Mouse (Mus musculus): ENCODE measurements at regions not wholly inside any gene's neighbourhood (a gene's known extent, or its start where the extent isn't known, plus 50 kb on each side); places are given as distances from the start of the nearest gene placed in this dataset.

- Histone ChIP-seq H3K36me3 (ENCODE audit: insufficient read depth, low read length) (no peaks in the 10 kb centered on the region), H3K9ac (ENCODE audit: low read depth, low read length) (no peak overlapping the region), H3K4me3 (replicated peaks; ENCODE audit: low read depth, low read length) (no peak overlapping the region), H3K4me1 (replicated peaks; ENCODE audit: insufficient read depth, low read length) (no peaks in the 10 kb centered on the region), H3K4me2 (ENCODE audit: low read length) (no peak overlapping the region), H3K27ac (no peak overlapping the region), H3K27me3 (ENCODE audit: insufficient read depth, low read length) (no peaks in the 10 kb centered on the region), H3K9me3 (replicated peaks; ENCODE audit: low read length) (no peaks in the 10 kb centered on the region)
- no peak for TF ChIP-seq CTCF (IDR thresholded peaks at IDR 0.05; ENCODE audit: low read depth)
- DNase-seq (ENCODE audit: low spot score), result peak; percentile 4
- 79% methylated on average over 3 of the region's 3 CpGs for WGBS
- ATAC-seq (replicated peaks; ENCODE audit: low FRiP score, low read depth), result no peak
Observed at GRCm38 (mm10) chr13:82937856-82938255, 566.0 kb upstream of the Mef2c start.

- 59% methylated on average over 11 of the region's 11 CpGs for WGBS
- Histone ChIP-seq H3K4me3 (replicated peaks; ENCODE audit: low read depth, low read length) (no peak overlapping the region), H3K4me1 (replicated peaks; ENCODE audit: insufficient read depth, low read length) (no peaks in the 10 kb centered on the region), H3K9ac (ENCODE audit: low read depth, low read length) (no peak overlapping the region), H3K9me3 (replicated peaks; ENCODE audit: low read length) (no peaks in the 10 kb centered on the region), H3K27ac (no peak overlapping the region), H3K4me2 (ENCODE audit: low read length) (no peak overlapping the region; the same call in 1 of the 2 replicates), H3K27me3 (ENCODE audit: insufficient read depth, low read length) (no peaks in the 10 kb centered on the region), H3K36me3 (ENCODE audit: insufficient read depth, low read length) (no peaks in the 10 kb centered on the region)
- no peak for TF ChIP-seq CTCF (IDR thresholded peaks at IDR 0.05; ENCODE audit: low read depth)
- ATAC-seq (replicated peaks; ENCODE audit: low FRiP score, low read depth), result no peak
- no peak for DNase-seq (ENCODE audit: low spot score)
Observed at GRCm38 (mm10) chr13:82942691-82943341, 561.0 kb upstream of the Mef2c start.

DNA sequence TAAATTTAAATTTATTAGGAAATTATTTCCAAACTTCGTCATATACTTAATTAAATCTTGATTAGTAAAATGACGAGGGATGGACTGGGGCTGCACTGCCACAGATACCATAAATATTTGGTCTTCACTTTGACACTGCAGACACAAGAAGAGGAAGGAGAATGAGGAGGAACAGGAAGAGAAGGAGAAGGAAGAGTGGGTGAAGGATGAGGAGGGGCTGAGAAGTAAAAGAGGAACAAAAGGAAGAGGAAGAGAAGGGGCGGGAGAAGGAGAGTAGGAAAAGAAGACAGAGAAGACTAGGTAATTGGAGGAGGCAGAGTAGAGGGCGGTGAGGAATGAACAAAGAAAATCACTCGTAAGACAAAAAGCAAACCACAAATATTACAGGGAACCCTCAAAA is 556.9 kb upstream of the Mef2c start:
- WGBS, result 87% methylated on average over 5 of the region's 5 CpGs
- Histone ChIP-seq H3K27ac (no peak overlapping the region), H3K9ac (ENCODE audit: low read depth, low read length) (no peak overlapping the region), H3K27me3 (ENCODE audit: insufficient read depth, low read length) (no peaks in the 10 kb centered on the region), H3K4me3 (replicated peaks; ENCODE audit: low read depth, low read length) (no peak overlapping the region), H3K4me1 (replicated peaks; ENCODE audit: insufficient read depth, low read length) (no peaks in the 10 kb centered on the region), H3K4me2 (ENCODE audit: low read length) (no peak overlapping the region), H3K9me3 (replicated peaks; ENCODE audit: low read length) (no peaks in the 10 kb centered on the region), H3K36me3 (ENCODE audit: insufficient read depth, low read length) (no peaks in the 10 kb centered on the region)
- no peak for DNase-seq (ENCODE audit: low spot score)
- ATAC-seq (replicated peaks; ENCODE audit: low FRiP score, low read depth), result no peak
- TF ChIP-seq CTCF (IDR thresholded peaks at IDR 0.05; ENCODE audit: low read depth), result no peak

GRCm38 (mm10) chr13:82949541-82949940 is 554.3 kb upstream of the Mef2c start:
- DNase-seq (ENCODE audit: low spot score) (peak; percentile 1), ATAC-seq (replicated peaks; ENCODE audit: low FRiP score, low read depth) (no peak)
- no peaks in the 10 kb centered on the region for H3K27me3 ChIP-seq (ENCODE audit: insufficient read depth, low read length)
- no peak overlapping the region for H3K4me3 ChIP-seq (replicated peaks; ENCODE audit: low read depth, low read length)
- no peaks in the 10 kb centered on the region for H3K36me3 ChIP-seq (ENCODE audit: insufficient read depth, low read length)
- H3K4me2 ChIP-seq (ENCODE audit: low read length), result no peak overlapping the region
- TF ChIP-seq CTCF (IDR thresholded peaks at IDR 0.05; ENCODE audit: low read depth), result no peak
- H3K9me3 ChIP-seq (replicated peaks; ENCODE audit: low read length), result no peaks in the 10 kb centered on the region
- no peak overlapping the region for H3K27ac ChIP-seq
- H3K4me1 ChIP-seq (replicated peaks; ENCODE audit: insufficient read depth, low read length), result no peaks in the 10 kb centered on the region
- H3K9ac ChIP-seq (ENCODE audit: low read depth, low read length), result no peak overlapping the region
- WGBS, result 60% methylated on average over 6 of the region's 6 CpGs

DNA sequence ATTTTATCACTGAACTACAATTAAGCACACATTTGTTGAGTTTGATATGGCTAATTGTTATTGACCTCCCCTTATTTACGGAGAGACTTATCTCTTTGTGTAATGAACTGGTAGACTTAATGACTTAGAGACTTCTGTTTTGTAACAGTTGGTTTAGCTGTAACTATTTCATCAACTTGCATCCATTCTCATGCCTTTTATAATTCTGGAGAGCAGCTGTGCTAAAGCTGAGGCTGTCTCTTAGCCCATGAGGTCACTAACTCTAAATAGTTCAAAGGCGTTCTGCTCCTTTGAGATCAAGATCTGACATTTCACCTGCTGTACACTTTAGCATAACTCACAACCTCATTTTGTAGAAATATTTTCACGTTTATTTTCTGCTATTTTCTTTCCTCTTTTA is 541.5 kb upstream of the Mef2c start:
- Histone ChIP-seq H3K4me3 (replicated peaks; ENCODE audit: low read depth, low read length) (no peak overlapping the region), H3K4me1 (replicated peaks; ENCODE audit: insufficient read depth, low read length) (no peaks in the 10 kb centered on the region), H3K4me2 (ENCODE audit: low read length) (no peak overlapping the region), H3K27me3 (ENCODE audit: insufficient read depth, low read length) (no peaks in the 10 kb centered on the region), H3K36me3 (ENCODE audit: insufficient read depth, low read length) (no peaks in the 10 kb centered on the region), H3K9ac (ENCODE audit: low read depth, low read length) (no peak overlapping the region), H3K27ac (no peak overlapping the region), H3K9me3 (replicated peaks; ENCODE audit: low read length) (no peaks in the 10 kb centered on the region)
- ATAC-seq (replicated peaks; ENCODE audit: low FRiP score, low read depth), result no peak
- 71% methylated on average over 3 of the region's 3 CpGs for WGBS
- DNase-seq (ENCODE audit: low spot score), result no peak
- TF ChIP-seq CTCF (IDR thresholded peaks at IDR 0.05; ENCODE audit: low read depth), result no peak

DNA sequence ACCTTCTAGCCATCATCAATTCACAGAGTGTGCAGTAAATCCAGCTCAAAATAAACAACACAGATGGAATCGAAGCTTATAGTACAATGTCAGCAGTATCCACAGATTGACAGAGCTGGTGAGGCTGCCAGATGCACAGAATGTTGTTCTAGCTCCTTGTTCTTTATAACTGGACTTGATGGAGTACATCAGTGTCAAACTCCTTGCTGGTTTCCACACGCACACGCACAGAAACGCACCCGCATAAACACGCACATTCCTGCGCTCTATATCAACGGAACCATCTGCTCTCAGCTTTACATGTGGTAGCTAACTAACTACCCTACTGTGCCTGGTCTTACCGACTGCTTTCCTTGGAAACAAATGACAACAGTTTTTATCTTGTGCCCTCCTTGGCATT is 532.1 kb upstream of the Mef2c start:
- H3K36me3 ChIP-seq (ENCODE audit: insufficient read depth, low read length), result no peaks in the 10 kb centered on the region
- no peaks in the 10 kb centered on the region for H3K9me3 ChIP-seq (replicated peaks; ENCODE audit: low read length)
- H3K9ac ChIP-seq (ENCODE audit: low read depth, low read length), result no peak overlapping the region
- TF ChIP-seq CTCF (IDR thresholded peaks at IDR 0.05; ENCODE audit: low read depth), result no peak
- H3K4me3 ChIP-seq (replicated peaks; ENCODE audit: low read depth, low read length), result no peak overlapping the region
- DNase-seq (ENCODE audit: low spot score), result no peak
- no peaks in the 10 kb centered on the region for H3K27me3 ChIP-seq (ENCODE audit: insufficient read depth, low read length)
- ATAC-seq (replicated peaks; ENCODE audit: low FRiP score, low read depth), result no peak
- 85% methylated on average over 9 of the region's 9 CpGs for WGBS
- no peak overlapping the region for H3K4me2 ChIP-seq (ENCODE audit: low read length)
- H3K27ac ChIP-seq, result no peak overlapping the region
- H3K4me1 ChIP-seq (replicated peaks; ENCODE audit: insufficient read depth, low read length), result no peaks in the 10 kb centered on the region

Data from kidney, postnatal 0 days (tissue).